24 mouse cellular contexts compared by ENCODE assay signal in the genomic region with DNA sequence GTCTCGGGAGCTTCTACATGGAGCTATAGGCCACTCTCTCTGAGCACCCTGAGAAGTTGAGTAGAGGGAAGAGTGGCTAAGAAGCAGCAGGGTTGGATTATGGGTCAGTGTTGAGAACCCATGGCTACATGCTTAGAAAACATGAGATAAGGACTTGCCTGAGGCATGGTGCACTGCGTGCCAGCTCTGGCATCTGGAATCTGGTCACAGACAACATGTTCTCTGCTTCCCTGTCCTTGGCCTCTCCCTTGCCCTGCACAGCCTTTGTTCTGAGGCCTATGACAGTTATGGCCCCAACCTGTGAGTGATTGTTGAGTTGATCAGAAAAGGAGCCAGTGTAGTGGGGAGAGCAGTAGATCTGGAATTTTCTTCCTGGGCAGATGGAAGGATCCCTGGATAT.
"Had no signal": no experiment of that assay in that cellular context is flagged by ENCODE, and none has a peak within 500 bp of the region (broad histone marks: within the 10 kb centered on the region; RNA-seq: fewer than 3 reads in every experiment).

No protein-coding gene starts in this region.

- H3K27me3 ChIP-seq: hindbrain, embryonic 12.5 days; intestine, embryonic 15.5 days; limb, embryonic 12.5 days; liver, embryonic 13.5 days; liver, embryonic 15.5 days had no signal

- H3K9me3 ChIP-seq: hindbrain, embryonic 10.5 days; hindbrain, embryonic 12.5 days; intestine, embryonic 15.5 days; limb, embryonic 10.5 days; limb, embryonic 12.5 days; liver, embryonic 13.5 days; liver, embryonic 15.5 days had no signal

- DNase-seq: gastrocnemius, adult 2 months; gastrocnemius, postnatal 10 days; gastrocnemius, postnatal 25 days; kidney, adult 18-20 months; kidney, adult 8-10 months; kidney, postnatal 10 days; kidney, postnatal 25 days; kidney, postnatal 4 days; liver; liver, embryonic 13.5 days; liver, postnatal 0 days had no signal

- H3K4me3 ChIP-seq: gastrocnemius, adult 2 months; hindbrain, embryonic 10.5 days; hindbrain, embryonic 12.5 days; intestine, embryonic 15.5 days; layer of hippocampus, adult 2 months; left cerebral cortex, adult 2 months; limb, embryonic 10.5 days; limb, embryonic 12.5 days; liver, embryonic 13.5 days; liver, embryonic 15.5 days had no signal

- H3K27ac ChIP-seq: gastrocnemius, adult 2 months; hindbrain, embryonic 10.5 days; hindbrain, embryonic 12.5 days; hindbrain, embryonic 14.5 days; intestine, embryonic 15.5 days; layer of hippocampus, adult 2 months; left cerebral cortex, adult 2 months; limb, embryonic 10.5 days; limb, embryonic 12.5 days; liver, embryonic 13.5 days; liver, embryonic 15.5 days had no signal

- H3K4me2 ChIP-seq: hindbrain, embryonic 12.5 days; hindbrain, embryonic 14.5 days; intestine, embryonic 15.5 days; limb, embryonic 12.5 days; liver, embryonic 11.5 days; liver, embryonic 13.5 days; liver, embryonic 15.5 days had no signal

- H3K9ac ChIP-seq: hindbrain, embryonic 12.5 days; hindbrain, embryonic 14.5 days; intestine, embryonic 15.5 days; limb, embryonic 12.5 days; liver, embryonic 13.5 days; liver, embryonic 15.5 days; liver, postnatal 0 days had no signal

- H3K4me1 ChIP-seq: intestine, embryonic 15.5 days; limb, embryonic 10.5 days; limb, embryonic 12.5 days; liver, embryonic 13.5 days; liver, embryonic 15.5 days had no signal

- H3K36me3 ChIP-seq: hindbrain, embryonic 10.5 days; hindbrain, embryonic 12.5 days; intestine, embryonic 15.5 days; limb, embryonic 10.5 days; limb, embryonic 12.5 days; liver, embryonic 13.5 days; liver, embryonic 15.5 days had no signal

- ATAC-seq: hindbrain, embryonic 16.5 days; inflammation-experienced regulatory T-cells, adult 6 months; intestine, embryonic 15.5 days; intestine, postnatal 0 days; liver, postnatal 0 days had no signal
